Comparison of ENCODE assay signal across 27 mouse cellular contexts in the genomic region with DNA sequence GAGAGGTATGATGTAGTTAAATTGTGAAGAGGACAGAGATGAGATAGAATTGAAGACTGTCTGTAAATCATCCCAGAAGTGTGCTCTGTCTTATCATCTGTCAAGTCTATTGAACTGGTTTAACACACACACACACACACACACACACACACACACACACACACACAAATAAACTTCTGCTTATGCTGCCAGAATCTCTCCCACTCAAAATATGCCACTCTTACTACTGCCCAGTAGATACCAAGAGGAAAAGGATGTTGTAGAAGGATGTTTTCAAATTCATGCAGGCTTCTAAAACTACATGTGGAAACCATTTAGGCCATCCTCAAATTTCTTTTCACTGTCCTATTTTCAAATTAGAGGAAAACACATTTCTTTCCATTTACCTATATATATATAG.
"Had no signal": no experiment of that assay in that cellular context is flagged by ENCODE, and none has a peak within 500 bp of the region (broad histone marks: within the 10 kb centered on the region; RNA-seq: fewer than 3 reads in every experiment).

No protein-coding gene starts in this region.

- DNase-seq: gastrocnemius, adult 2 months; gastrocnemius, postnatal 10 days; gastrocnemius, postnatal 25 days; heart, adult 18-20 months; heart, postnatal 10 days; heart, postnatal 36 days; kidney, adult 11 months; kidney, adult 2 months; kidney, adult 9 months; kidney, postnatal 14 days; kidney, postnatal 36 days; layer of hippocampus, postnatal 36 days; left cerebral cortex, postnatal 4 days; lung, adult 18-20 months had no signal

- H3K27ac ChIP-seq: gastrocnemius, adult 2 months; heart, embryonic 10.5 days; hindbrain, embryonic 13.5 days; hindbrain, embryonic 15.5 days; hindbrain, postnatal 0 days; kidney, embryonic 15.5 days; kidney, postnatal 0 days; left cerebral cortex, adult 2 months; limb, embryonic 13.5 days; limb, embryonic 15.5 days; liver, embryonic 12.5 days; liver, embryonic 14.5 days had no signal

- ATAC-seq: hindbrain, postnatal 0 days; intestine, embryonic 16.5 days; liver, embryonic 12.5 days had no signal

- H3K4me3 ChIP-seq: gastrocnemius, adult 2 months; heart, embryonic 10.5 days; heart, embryonic 12.5 days; hindbrain, embryonic 13.5 days; hindbrain, embryonic 15.5 days; kidney, embryonic 15.5 days; left cerebral cortex, adult 2 months; limb, embryonic 13.5 days; limb, embryonic 15.5 days; liver, embryonic 12.5 days had no signal
